Mouse (Mus musculus): ENCODE results near the gene Fut7. TPM values are rescaled to one million over a fixed set of nuclear protein-coding genes. Genes with fewer than 3 reads are reported as not detected.

Gene Fut7
- polyA plus RNA-seq (2016; fragmentation: Nextera tagmentation; extraction: Ambion mirVana) = 0.14 TPM in 1 of 2 replicates, not detected in the other

DNA sequence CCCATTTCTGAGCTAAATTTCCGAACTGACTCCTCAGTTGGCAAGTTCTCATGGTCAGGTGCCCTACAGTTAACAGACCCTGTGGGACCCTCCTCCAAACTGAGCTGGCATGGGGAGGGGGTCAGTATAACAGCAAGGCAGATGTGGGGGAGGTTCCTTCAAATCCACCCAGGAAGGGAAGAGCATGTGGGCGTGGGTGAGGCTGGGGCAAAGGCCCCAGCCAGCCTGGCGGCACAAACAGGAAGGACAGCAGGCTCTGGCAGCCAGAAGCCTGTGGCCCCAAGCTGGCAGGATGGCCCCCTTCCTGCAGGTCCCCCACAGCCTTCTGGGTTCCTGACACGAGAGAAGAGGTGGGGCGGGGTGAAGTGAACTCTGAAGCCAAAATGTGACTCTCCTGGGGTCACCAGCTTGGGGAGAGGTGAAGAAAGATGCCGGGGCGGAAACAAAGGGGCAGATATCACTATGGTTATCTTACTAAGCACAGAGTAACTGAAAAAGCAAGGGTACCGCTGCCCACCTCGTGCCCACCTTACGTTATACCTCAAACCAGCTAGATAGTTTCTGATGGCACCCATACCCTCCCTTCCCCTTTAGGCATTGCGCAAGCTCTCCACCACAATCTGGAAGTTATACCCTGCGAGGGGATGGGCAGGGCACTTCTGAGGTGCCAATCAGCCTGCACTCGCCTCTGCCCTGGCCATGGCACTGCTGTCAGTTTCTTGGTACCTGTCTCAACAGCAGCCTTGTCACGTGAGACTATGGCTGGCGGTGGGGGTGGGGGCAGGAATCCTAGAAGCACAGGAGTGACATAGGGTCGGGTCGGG lies at the start of gene Fut7:
Gene Fut7 (plus strand): TSS at position 681 of the 824 bp plus-strand sequence.
- Histone ChIP-seq H3K27ac (no peak within 1 kb of the TSS), H3K4me3 (replicated peaks) (no peak within 1 kb of the TSS), H3K27me3 (peaks cover 43% of the 10 kb centered on the region), H3K4me1 (no peaks in the 10 kb centered on the region), H3K4me2 (no peak within 1 kb of the TSS), H3K36me3 (replicated peaks) (no peaks in the 10 kb centered on the region), H3K9ac (no peak within 1 kb of the TSS), H3K9me3 (no peaks in the 10 kb centered on the region)
- 73% methylated on average over 17 of the region's 17 CpGs for WGBS
- ATAC-seq (ENCODE audit: low FRiP score) = no peak

- no peak for ATAC-seq (ENCODE audit: low FRiP score)
- 23% methylated on average over 2 of the region's 2 CpGs for WGBS
- no peak overlapping the region for H3K27ac ChIP-seq
Observed at GRCm38 (mm10) chr2:25373431-25373830, 49.6 kb upstream of the Fut7 start.

GRCm38 (mm10) chr2:25376589-25376988 lies 46.5 kb upstream of the Fut7 start:
- Histone ChIP-seq H3K9me3 (no peaks in the 10 kb centered on the region), H3K9ac (0 out of 2 replicates have a peak overlapping the region, but pooled peaks have one; percentile 2), H3K27ac (no peak overlapping the region), H3K36me3 (replicated peaks) (peaks cover 41% of the 10 kb centered on the region), H3K27me3 (no peaks in the 10 kb centered on the region), H3K4me2 (no peak overlapping the region), H3K4me1 (peaks cover 27% of the 10 kb centered on the region), H3K4me3 (replicated peaks) (no peak overlapping the region)
- ATAC-seq (ENCODE audit: low FRiP score) = no peak
- 67% methylated on average over 4 of the region's 4 CpGs for WGBS

More at GRCm38 (mm10) chr2:25373431-25373830, 49.6 kb upstream of the Fut7 start:
- Histone ChIP-seq H3K9ac (peak overlapping the region; percentile 83), H3K4me3 (replicated peaks) (peak overlapping the region; percentile 79), H3K27me3 (peaks cover 6% of the 10 kb centered on the region), H3K4me1 (peaks cover 32% of the 10 kb centered on the region), H3K4me2 (peak overlapping the region; percentile 60), H3K9me3 (no peaks in the 10 kb centered on the region), H3K36me3 (replicated peaks) (peaks cover 41% of the 10 kb centered on the region)

DNA sequence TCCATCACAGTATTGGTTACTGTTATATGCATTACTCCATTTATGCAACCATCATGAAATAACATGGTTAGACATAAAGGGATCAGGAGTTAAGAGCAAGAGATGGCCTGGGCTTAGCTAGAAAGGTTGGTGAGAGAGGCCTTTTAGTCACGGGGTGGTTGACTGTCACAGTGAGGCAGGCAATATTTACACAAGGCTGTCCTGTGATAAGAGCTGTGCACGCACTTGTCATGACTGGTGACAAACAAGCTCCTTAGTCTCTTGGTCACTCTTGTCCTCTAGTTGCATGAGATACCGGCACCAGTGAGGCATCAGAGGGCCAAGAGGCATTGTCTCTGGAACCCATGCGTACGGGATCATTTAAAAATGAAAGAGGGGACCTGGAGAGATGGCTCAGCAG lies 38.6 kb upstream of the Fut7 start:
- Histone ChIP-seq H3K9me3 (no peaks in the 10 kb centered on the region), H3K27ac (no peak overlapping the region), H3K4me1 (no peaks in the 10 kb centered on the region), H3K4me3 (replicated peaks) (no peak overlapping the region), H3K9ac (no peak overlapping the region), H3K36me3 (replicated peaks) (no peaks in the 10 kb centered on the region), H3K27me3 (no peaks in the 10 kb centered on the region; the same call in 1 of the 2 replicates), H3K4me2 (no peak overlapping the region)
- WGBS = 81% methylated on average over 5 of the region's 5 CpGs
- ATAC-seq (ENCODE audit: low FRiP score) = no peak

DNA sequence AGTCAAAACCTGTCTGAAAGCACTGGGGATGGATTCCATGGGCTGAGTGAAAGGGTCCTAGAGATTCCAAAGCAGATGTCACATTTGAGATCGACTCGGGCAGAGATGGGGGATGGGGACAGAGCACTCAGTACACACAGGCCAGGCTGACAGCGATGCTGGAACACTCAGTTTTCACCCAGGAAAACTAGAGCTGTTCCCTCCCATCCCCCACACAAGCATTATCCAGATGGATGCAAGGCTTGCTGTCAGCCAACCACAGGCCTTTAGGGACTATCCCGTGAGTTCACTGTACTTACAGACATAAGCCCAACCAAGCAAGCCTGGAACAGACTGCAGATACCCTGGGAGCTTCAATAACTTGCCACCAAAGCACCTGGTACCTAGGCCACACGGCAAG lies 31.8 kb upstream of the Fut7 start:
- H3K4me2 ChIP-seq = no peak overlapping the region
- H3K9me3 ChIP-seq = no peaks in the 10 kb centered on the region
- peaks cover 28% of the 10 kb centered on the region for H3K27me3 ChIP-seq
- no peak overlapping the region for H3K27ac ChIP-seq
- H3K9ac ChIP-seq = no peak overlapping the region
- H3K36me3 ChIP-seq (replicated peaks) = no peaks in the 10 kb centered on the region
- WGBS = 74% methylated on average over 5 of the region's 5 CpGs
- H3K4me1 ChIP-seq = peaks cover 19% of the 10 kb centered on the region
- no peak overlapping the region for H3K4me3 ChIP-seq (replicated peaks)
- ATAC-seq (ENCODE audit: low FRiP score) = no peak

- H3K4me3 ChIP-seq (replicated peaks) = no peak overlapping the region
- WGBS = 26% methylated on average over 3 of the region's 3 CpGs
- H3K4me2 ChIP-seq = no peak overlapping the region
- H3K4me1 ChIP-seq = peaks cover 21% of the 10 kb centered on the region
- H3K9ac ChIP-seq = no peak overlapping the region
- no peaks in the 10 kb centered on the region for H3K9me3 ChIP-seq
- ATAC-seq (ENCODE audit: low FRiP score) = no peak
- peaks cover 61% of the 10 kb centered on the region for H3K27me3 ChIP-seq
- H3K27ac ChIP-seq = no peak overlapping the region
- H3K36me3 ChIP-seq (replicated peaks) = no peaks in the 10 kb centered on the region
Observed at GRCm38 (mm10) chr2:25394281-25395221, 28.5 kb upstream of the Fut7 start.

DNA sequence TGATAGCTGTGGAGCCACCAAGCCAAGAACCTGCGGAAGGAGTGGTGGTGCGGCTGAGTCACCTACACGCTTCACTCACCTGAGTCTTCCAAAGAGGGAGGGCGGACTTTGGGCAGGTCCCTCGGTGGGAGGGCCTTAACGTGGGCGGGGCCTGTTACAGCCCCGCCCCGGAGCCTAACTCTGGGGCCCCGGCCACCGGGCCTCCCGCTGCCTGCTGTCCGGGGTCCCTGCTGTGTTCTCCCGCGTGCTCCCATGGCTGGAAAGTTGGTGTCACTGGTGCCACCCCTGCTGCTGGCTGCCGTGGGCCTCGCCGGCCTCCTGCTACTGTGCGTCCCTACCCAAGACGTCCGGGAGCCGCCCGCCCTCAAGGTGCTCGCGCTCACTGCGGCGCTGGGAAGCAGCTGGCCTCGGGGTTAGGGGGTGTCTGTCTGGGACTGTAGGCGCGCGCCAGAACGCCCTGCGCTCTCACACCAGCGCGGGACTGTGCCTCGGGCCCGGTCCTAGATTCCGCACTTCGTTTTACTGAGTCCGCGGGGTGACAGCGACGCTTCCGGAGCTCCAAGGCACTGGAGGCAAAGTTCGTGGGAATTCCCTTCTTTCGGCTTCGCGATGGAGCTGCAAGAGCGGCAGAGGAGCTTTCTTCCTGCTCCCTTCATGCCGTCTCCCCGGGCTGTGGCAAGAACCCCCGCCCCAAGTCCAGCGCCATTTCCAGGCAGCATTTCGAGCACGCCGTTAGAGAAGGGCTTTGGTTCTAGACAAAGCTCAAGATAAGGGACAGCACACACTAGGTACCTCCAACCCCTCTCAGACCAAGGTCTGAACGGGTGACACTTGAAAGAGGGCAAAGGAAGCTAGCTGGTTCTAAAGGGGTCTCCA lies 27.1 kb upstream of the Fut7 start, which contains the start of gene Entpd2:
Gene Entpd2 (plus strand): TSS at position 154 of the 876 bp plus-strand sequence.
- peak within 1 kb of the TSS; percentile 37 for H3K4me3 ChIP-seq (replicated peaks)
- WGBS = 1% methylated on average over 56 of the region's 57 CpGs

DNA sequence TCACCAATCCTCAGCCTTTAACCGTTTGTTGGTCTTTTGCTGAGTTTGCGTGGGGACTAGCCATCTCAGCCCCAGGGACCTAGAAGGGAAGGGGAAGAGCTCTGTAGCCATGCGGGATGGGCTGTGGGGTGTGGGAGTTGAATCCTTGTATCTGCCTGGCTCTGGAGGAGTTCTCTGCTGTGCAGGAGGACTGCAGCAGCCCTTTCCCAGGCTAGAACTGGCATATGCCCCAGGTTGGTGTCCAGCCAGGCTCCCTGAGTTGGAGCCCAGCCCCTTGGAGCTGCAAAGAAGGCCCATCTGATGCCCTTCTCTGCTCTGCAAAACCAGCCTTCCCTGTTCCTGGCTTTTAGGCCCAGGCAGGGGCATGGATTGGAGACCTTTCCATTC lies 26.5 kb upstream of the Fut7 start:
- H3K4me2 ChIP-seq = no peak overlapping the region
- peaks cover 81% of the 10 kb centered on the region for H3K27me3 ChIP-seq
- no peak for ATAC-seq (ENCODE audit: low FRiP score)
- no peaks in the 10 kb centered on the region for H3K9me3 ChIP-seq
- H3K4me3 ChIP-seq (replicated peaks) = no peak overlapping the region
- no peaks in the 10 kb centered on the region for H3K36me3 ChIP-seq (replicated peaks)
- H3K27ac ChIP-seq = no peak overlapping the region
- WGBS = 42% methylated on average over 3 of the region's 3 CpGs
- H3K4me1 ChIP-seq = peaks cover 21% of the 10 kb centered on the region
- 0 out of 2 replicates have a peak overlapping the region, but pooled peaks have one; percentile 29 for H3K9ac ChIP-seq

More for the DNA sequence above, 27.1 kb upstream of the Fut7 start, which contains the start of gene Entpd2:
- peak within 1 kb of the TSS; percentile 64 for H3K4me2 ChIP-seq
- ATAC-seq (ENCODE audit: low FRiP score) = peak; percentile 23; the same call in 1 of the 2 replicates
- peaks cover 21% of the 10 kb centered on the region for H3K4me1 ChIP-seq
- no peak within 1 kb of the TSS for H3K27ac ChIP-seq
- H3K27me3 ChIP-seq = peaks cover 75% of the 10 kb centered on the region
- no peaks in the 10 kb centered on the region for H3K36me3 ChIP-seq (replicated peaks)
- no peaks in the 10 kb centered on the region for H3K9me3 ChIP-seq
- H3K9ac ChIP-seq = peak within 1 kb of the TSS; percentile 29; the same call in 1 of the 2 replicates

- WGBS = 71% methylated on average over 1 of the region's 1 CpGs
- no peak overlapping the region for H3K27ac ChIP-seq
Observed at GRCm38 (mm10) chr2:25397010-25397409, 26.1 kb upstream of the Fut7 start.

GRCm38 (mm10) chr2:25398065-25398464 lies 25.0 kb upstream of the Fut7 start:
- Histone ChIP-seq H3K4me2 (no peak overlapping the region), H3K27me3 (peaks cover 84% of the 10 kb centered on the region), H3K36me3 (replicated peaks) (no peaks in the 10 kb centered on the region), H3K4me1 (peaks cover 28% of the 10 kb centered on the region), H3K4me3 (replicated peaks) (no peak overlapping the region), H3K9ac (no peak overlapping the region), H3K27ac (no peak overlapping the region), H3K9me3 (no peaks in the 10 kb centered on the region)
- WGBS = 91% methylated on average over 7 of the region's 7 CpGs
- no peak for ATAC-seq (ENCODE audit: low FRiP score)

More at GRCm38 (mm10) chr2:25397010-25397409, 26.1 kb upstream of the Fut7 start:
- Histone ChIP-seq H3K4me1 (peaks cover 21% of the 10 kb centered on the region), H3K36me3 (replicated peaks) (no peaks in the 10 kb centered on the region), H3K4me3 (replicated peaks) (no peak overlapping the region), H3K4me2 (no peak overlapping the region), H3K9ac (no peak overlapping the region), H3K27me3 (peaks cover 84% of the 10 kb centered on the region), H3K9me3 (no peaks in the 10 kb centered on the region)
- no peak for ATAC-seq (ENCODE audit: low FRiP score)

GRCm38 (mm10) chr2:25399051-25399450 lies 24.0 kb upstream of the Fut7 start, which contains the start of gene Npdc1:
Gene Npdc1 (plus strand): TSS chr2:25399351.
- H3K9me3 ChIP-seq = no peaks in the 10 kb centered on the region

More at GRCm38 (mm10) chr2:25399051-25399450, 24.0 kb upstream of the Fut7 start, which contains the start of gene Npdc1:
- Histone ChIP-seq H3K27ac (no peak within 1 kb of the TSS), H3K36me3 (replicated peaks) (no peaks in the 10 kb centered on the region), H3K4me2 (no peak within 1 kb of the TSS), H3K4me3 (replicated peaks) (no peak within 1 kb of the TSS), H3K4me1 (peaks cover 33% of the 10 kb centered on the region), H3K27me3 (peaks cover 78% of the 10 kb centered on the region), H3K9ac (no peak within 1 kb of the TSS)
- 73% methylated on average over 8 of the region's 8 CpGs for WGBS
- no peak for ATAC-seq (ENCODE audit: low FRiP score)

All from forebrain, embryonic 12.5 days (tissue).